9 mouse cellular contexts compared by ENCODE assay signal in the genomic region with DNA sequence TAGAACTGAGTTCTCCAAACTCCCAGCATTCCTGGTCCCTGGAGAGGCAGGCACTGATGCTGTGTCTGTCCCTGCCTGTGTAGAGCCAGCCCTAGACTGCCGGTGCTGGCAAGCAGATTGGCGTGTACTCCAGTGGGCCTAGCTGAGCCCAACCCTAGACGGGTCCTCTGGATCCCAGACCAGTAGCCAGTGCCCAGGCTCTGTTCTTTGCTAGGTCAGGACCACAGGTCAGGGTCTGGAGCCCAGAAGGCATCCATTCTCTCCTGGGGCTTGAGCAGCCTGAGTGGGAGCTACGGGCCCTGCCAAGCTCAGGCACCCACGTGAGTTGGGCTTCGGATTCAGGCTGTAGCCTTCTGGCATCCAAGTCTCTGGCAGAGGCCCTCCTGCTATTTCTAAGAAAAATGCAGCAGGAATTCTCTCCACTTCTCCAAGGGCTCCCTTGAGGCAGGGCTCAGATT. TPM values are rescaled to one million over a fixed set of nuclear protein-coding genes. Genes with fewer than 3 reads are reported as not detected.
A peak's percentile ranks its signal among the peaks of the same experiment; 100 is the strongest.
DNase-seq lines count a peak whose midpoint lies in the region; ATAC-seq and TF ChIP-seq lines count a peak whose summit lies in the region.
"Had no signal": no experiment of that assay in that cellular context is flagged by ENCODE, and none has a peak within 500 bp of the region (broad histone marks: within the 10 kb centered on the region; RNA-seq: fewer than 3 reads in every experiment).

No protein-coding gene starts in this region.

- no peaks in the 10 kb centered on the region for H3K9me3 ChIP-seq in hindbrain, embryonic 15.5 days
- no peaks in the 10 kb centered on the region for H3K9me3 ChIP-seq in lung, embryonic 14.5 days (ENCODE audit: low read depth, low read length)
- H3K9me3 ChIP-seq in stomach, embryonic 15.5 days, result no peaks in the 10 kb centered on the region

- H3K36me3 ChIP-seq in hindbrain, embryonic 15.5 days, result 0 out of 2 replicates have a peak, but pooled peaks cover 6% of the 10 kb centered on the region
- H3K36me3 ChIP-seq in lung, embryonic 14.5 days (ENCODE audit: insufficient read depth), result peaks cover 26% of the 10 kb centered on the region; the same call in 1 of the 2 replicates
- no peaks in the 10 kb centered on the region for H3K36me3 ChIP-seq in stomach, embryonic 15.5 days

- TF ChIP-seq CTCF in lung, embryonic 14.5 days (IDR thresholded peaks at IDR 0.05; ENCODE audit: low read depth), result no peak

- peaks cover 88% of the 10 kb centered on the region for H3K4me1 ChIP-seq in hindbrain, embryonic 15.5 days (replicated peaks)
- H3K4me1 ChIP-seq in lung, embryonic 14.5 days (ENCODE audit: insufficient read depth), result peaks cover 79% of the 10 kb centered on the region
- peaks cover 83% of the 10 kb centered on the region for H3K4me1 ChIP-seq in stomach, embryonic 15.5 days

- no peak for ATAC-seq in hindbrain, embryonic 15.5 days (ENCODE audit: low FRiP score, low read depth)
- peak; percentile 23; the same call in 1 of the 2 replicates for ATAC-seq in lung, embryonic 14.5 days (ENCODE audit: insufficient read depth)
- no peak for ATAC-seq in stomach, embryonic 15.5 days (ENCODE audit: insufficient read depth, low FRiP score, low read depth)

- no peak overlapping the region for H3K9ac ChIP-seq in hindbrain, embryonic 15.5 days
- H3K9ac ChIP-seq in lung, embryonic 14.5 days, result no peak overlapping the region; the same call in 1 of the 2 replicates
- no peak overlapping the region for H3K9ac ChIP-seq in stomach, embryonic 15.5 days

- peak; percentile 50 for DNase-seq in cerebellum, adult 9-11 months
- no peak for DNase-seq in cerebellum, adult 8-10 months
- DNase-seq in NIH3T3 (ENCODE audit: low read depth), result peak; percentile 81
- peak; percentile 57 to 64 for DNase-seq in frontal cortex, adult 2 months (ENCODE audit: extremely low spot score in 1 of 2, low spot score in 1 of 2)
- DNase-seq in lung, embryonic 14.5 days, result peak; percentile 40
- no peak for DNase-seq in ovary, postnatal 10 days (ENCODE audit: low spot score)

- no peaks in the 10 kb centered on the region for H3K27me3 ChIP-seq in hindbrain, embryonic 15.5 days
- H3K27me3 ChIP-seq in lung, embryonic 14.5 days (ENCODE audit: insufficient read depth, low read length), result no peaks in the 10 kb centered on the region
- H3K27me3 ChIP-seq in stomach, embryonic 15.5 days (replicated peaks), result no peaks in the 10 kb centered on the region

- 18% methylated on average over 6 of the region's 6 CpGs for WGBS in hindbrain, embryonic 15.5 days
- WGBS in lung, embryonic 14.5 days, result 17% methylated on average over 6 of the region's 6 CpGs
- WGBS in stomach, embryonic 15.5 days, result 31% methylated on average over 6 of the region's 6 CpGs

- H3K27ac ChIP-seq in hindbrain, embryonic 15.5 days (replicated peaks), result 0 out of 2 replicates have a peak overlapping the region, but pooled peaks have one; percentile 50
- peak overlapping the region; percentile 89 for H3K27ac ChIP-seq in lung, embryonic 14.5 days (ENCODE audit: low read depth)
- H3K27ac ChIP-seq in stomach, embryonic 15.5 days, result peak overlapping the region; percentile 75
- H3K27ac ChIP-seq: macrophage had no signal

- H3K4me3 ChIP-seq in hindbrain, embryonic 15.5 days, result no peak overlapping the region
- H3K4me3 ChIP-seq in lung, embryonic 14.5 days (ENCODE audit: low read depth, low read length), result no peak overlapping the region
- H3K4me3 ChIP-seq in stomach, embryonic 15.5 days (replicated peaks), result no peak overlapping the region

- peak overlapping the region; percentile 11; the same call in 1 of the 2 replicates for H3K4me2 ChIP-seq in hindbrain, embryonic 15.5 days
- peak overlapping the region; percentile 48; the same call in 1 of the 2 replicates for H3K4me2 ChIP-seq in lung, embryonic 14.5 days
- peak overlapping the region; percentile 36; the same call in 1 of the 2 replicates for H3K4me2 ChIP-seq in stomach, embryonic 15.5 days

RNA-seq across cellular contexts. Expression of gene Sema3f, which starts 10.1 kb away (rescaled TPM):
- 21.2 and 22.3 TPM in 2 replicates for polyA plus RNA-seq in frontal cortex, adult 2 months (2012; rRNA removed)
- 14.0 and 18.5 TPM in 2 replicates for polyA plus RNA-seq in hindbrain, embryonic 15.5 days (2015; fragmentation: Nextera tagmentation; extraction: Ambion mirVana)
- 16.7 and 22.1 TPM in 2 replicates for polyA plus RNA-seq in lung, embryonic 14.5 days (2014; fragmentation: Nextera tagmentation; extraction: Ambion mirVana)
- 19.7 and 21.3 TPM in 2 replicates for polyA plus RNA-seq in stomach, embryonic 15.5 days (2015; fragmentation: Nextera tagmentation; extraction: Ambion mirVana)
- polyA plus RNA-seq: macrophage had no signal

RNA-seq across cellular contexts. Expression of gene Gnat1, which starts 20.6 kb away (rescaled TPM):
- 0.15 and 0.28 TPM in 2 replicates for polyA plus RNA-seq in frontal cortex, adult 2 months (2012; rRNA removed)
- 2.0 and 3.6 TPM in 2 replicates for polyA plus RNA-seq in hindbrain, embryonic 15.5 days (2015; fragmentation: Nextera tagmentation; extraction: Ambion mirVana)
- polyA plus RNA-seq in lung, embryonic 14.5 days (2014; fragmentation: Nextera tagmentation; extraction: Ambion mirVana), result 0.72 and 0.89 TPM in 2 replicates
- 1.1 and 1.9 TPM in 2 replicates for polyA plus RNA-seq in stomach, embryonic 15.5 days (2015; fragmentation: Nextera tagmentation; extraction: Ambion mirVana)
- polyA plus RNA-seq: macrophage had no signal

RNA-seq across cellular contexts. Expression of gene Slc38a3, which starts 30.8 kb away (rescaled TPM):
- polyA plus RNA-seq in frontal cortex, adult 2 months (2012; rRNA removed), result 256 and 260 TPM in 2 replicates
- 41.4 and 43.3 TPM in 2 replicates for polyA plus RNA-seq in hindbrain, embryonic 15.5 days (2015; fragmentation: Nextera tagmentation; extraction: Ambion mirVana)
- polyA plus RNA-seq in lung, embryonic 14.5 days (2014; fragmentation: Nextera tagmentation; extraction: Ambion mirVana), result 3.6 and 4.8 TPM in 2 replicates
- 19.5 and 28.6 TPM in 2 replicates for polyA plus RNA-seq in stomach, embryonic 15.5 days (2015; fragmentation: Nextera tagmentation; extraction: Ambion mirVana)
- polyA plus RNA-seq: macrophage had no signal

Comparison
In these comparisons a context has a peak if more than half of its experiments do, and no peak if none do; other contexts are left out.
1. DNase-seq: peak in cerebellum, adult 9-11 months (single experiment), NIH3T3 (single experiment), frontal cortex, adult 2 months (2 of 2) and lung, embryonic 14.5 days (single experiment); none in cerebellum, adult 8-10 months (single experiment) and ovary, postnatal 10 days (single experiment).
2. Peak in every context shown above with its lines, with median percentiles within 50 percentile points of each other: H3K27ac ChIP-seq and H3K4me2 ChIP-seq.